Mouse (Mus musculus) erythroblast, embryonic 14.5 days (primary cell): ENCODE measurements around the gene Pagr1a. TPM values are rescaled to one million over a fixed set of nuclear protein-coding genes. Genes with fewer than 3 reads are reported as not detected.

Source experiments
- H3K27me3 ChIP-seq: 2 replicates; pipeline ENCODE4 v1.6.1; 2012; ENCODE audit warnings: inconsistent platforms; ENCODE audit not compliant: control insufficient read depth
- H3K36me3 ChIP-seq: 2 replicates; pipeline ENCODE4 v1.6.1; 2012; ENCODE audit warnings: mild to moderate bottlenecking, inconsistent platforms; ENCODE audit not compliant: control insufficient read depth
- H3K4me1 ChIP-seq: 2 replicates; pipeline ENCODE4 v1.6.1; 2012; ENCODE audit warnings: inconsistent platforms; ENCODE audit not compliant: control insufficient read depth
- H3K4me3 ChIP-seq: replicated peaks from 2 replicates; pipeline ENCODE3; 2012; ENCODE audit warnings: moderate library complexity, mild to moderate bottlenecking, inconsistent platforms
- H3K9me3 ChIP-seq: 2 replicates; pipeline ENCODE4 v1.6.1; 2012; ENCODE audit warnings: low read length, inconsistent platforms, mixed read lengths; ENCODE audit not compliant: control insufficient read depth
- GATA1 ChIP-seq: IDR thresholded peaks from 2 replicates; pipeline ENCODE4 v1.6.1; 2012; ENCODE audit warnings: low read length, inconsistent platforms, mixed read lengths
- TAL1 ChIP-seq: IDR thresholded peaks from 3 replicates; pipeline ENCODE4 v1.6.1; 2012; ENCODE audit warnings: low read length, inconsistent platforms, mixed read lengths
- polyA plus RNA-seq: library from polyadenylated mRNA; stranded (reverse); fragments of >175 nt; gene quantifications from 2 replicates; pipeline ENCODE4 v1.2.3, GENCODE M21; 2012

Gene Pagr1a
- polyA plus RNA-seq, 1 experiment = 8.2 TPM

GRCm38 (mm10) chr7:126984667-126985444 lies 32.3 kb downstream of the Pagr1a start:
- TF ChIP-seq TAL1 (no peak), GATA1 (no peak)
- H3K4me1 ChIP-seq = peaks cover 8% of the 10 kb centered on the region
- no peaks in the 10 kb centered on the region for H3K27me3 ChIP-seq
- no peaks in the 10 kb centered on the region for H3K9me3 ChIP-seq
- H3K36me3 ChIP-seq = peaks cover 17% of the 10 kb centered on the region
- no peak overlapping the region for H3K4me3 ChIP-seq

- TF ChIP-seq GATA1 (no peak), TAL1 (no peak)
- Histone ChIP-seq H3K4me1 (peaks cover 26% of the 10 kb centered on the region), H3K27me3 (no peaks in the 10 kb centered on the region), H3K4me3 (no peak overlapping the region), H3K36me3 (peaks cover 34% of the 10 kb centered on the region), H3K9me3 (no peaks in the 10 kb centered on the region)
Measured at GRCm38 (mm10) chr7:126983113-126983512, 34.0 kb downstream of the Pagr1a start.

- no peak overlapping the region for H3K4me3 ChIP-seq
- H3K27me3 ChIP-seq = no peaks in the 10 kb centered on the region
- peaks cover 36% of the 10 kb centered on the region for H3K4me1 ChIP-seq
- H3K9me3 ChIP-seq = no peaks in the 10 kb centered on the region
- TF ChIP-seq GATA1 = no peak
- H3K36me3 ChIP-seq = peaks cover 40% of the 10 kb centered on the region
Measured at GRCm38 (mm10) chr7:126982054-126982453, 35.1 kb downstream of the Pagr1a start.

DNA sequence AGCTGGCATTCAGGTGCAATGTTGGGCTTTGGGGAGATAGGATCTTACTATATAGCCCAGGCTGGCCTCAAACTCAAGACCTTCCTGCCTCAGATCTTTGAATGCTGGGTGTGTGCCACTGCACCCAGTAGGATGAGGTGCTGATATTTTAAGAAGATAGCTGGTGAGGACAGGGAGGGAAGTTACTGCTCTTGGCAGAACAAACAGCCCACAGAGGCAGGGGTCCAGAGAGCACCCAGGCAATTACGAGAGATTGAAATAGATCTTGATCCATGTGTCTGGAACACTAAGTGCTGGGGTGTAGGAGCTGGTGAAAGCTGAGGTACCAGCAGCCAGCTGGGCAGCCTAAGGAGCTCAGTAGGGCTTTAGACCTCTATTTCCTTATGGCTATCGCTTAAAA lies 35.6 kb downstream of the Pagr1a start:
- no peaks in the 10 kb centered on the region for H3K27me3 ChIP-seq
- TF ChIP-seq GATA1 (no peak), TAL1 (no peak)
- H3K4me1 ChIP-seq = peaks cover 40% of the 10 kb centered on the region
- H3K9me3 ChIP-seq = no peaks in the 10 kb centered on the region
- H3K36me3 ChIP-seq = peaks cover 40% of the 10 kb centered on the region
- H3K4me3 ChIP-seq = no peak overlapping the region

DNA sequence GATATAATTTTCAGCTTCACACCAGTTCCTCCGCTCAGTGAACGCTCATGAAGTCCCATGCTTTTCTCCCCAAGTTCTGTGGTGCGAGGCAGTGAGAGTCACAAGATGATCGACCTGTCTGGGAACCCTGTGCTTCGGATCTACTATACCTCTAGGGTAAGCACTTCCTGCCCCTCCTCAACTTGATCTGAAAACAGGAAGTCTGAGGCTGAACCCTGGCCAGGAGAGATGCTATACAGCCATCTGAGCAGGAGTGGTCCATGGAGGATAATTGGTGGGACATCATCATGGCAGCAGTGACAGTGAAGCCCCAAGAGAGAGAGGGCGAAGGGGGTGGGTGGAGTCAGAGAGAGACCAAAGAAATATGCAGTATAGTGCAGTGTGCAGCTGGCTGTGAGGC lies 38.3 kb downstream of the Pagr1a start:
- no peak for TF ChIP-seq GATA1
- no peak for TF ChIP-seq TAL1
- 0 out of 2 replicates have a peak, but pooled peaks cover 2% of the 10 kb centered on the region for H3K27me3 ChIP-seq
- peak overlapping the region; percentile 15 for H3K4me3 ChIP-seq
- H3K9me3 ChIP-seq = no peaks in the 10 kb centered on the region
- peaks cover 40% of the 10 kb centered on the region for H3K36me3 ChIP-seq
- H3K4me1 ChIP-seq = peaks cover 53% of the 10 kb centered on the region

GRCm38 (mm10) chr7:126976878-126977459 lies 40.2 kb downstream of the Pagr1a start:
- Histone ChIP-seq H3K36me3 (peaks cover 40% of the 10 kb centered on the region), H3K4me1 (peaks cover 53% of the 10 kb centered on the region), H3K4me3 (peak overlapping the region; percentile 79), H3K9me3 (no peaks in the 10 kb centered on the region), H3K27me3 (0 out of 2 replicates have a peak, but pooled peaks cover 4% of the 10 kb centered on the region)
- peak; percentile 70 for TF ChIP-seq GATA1
- TF ChIP-seq TAL1 = no peak

DNA sequence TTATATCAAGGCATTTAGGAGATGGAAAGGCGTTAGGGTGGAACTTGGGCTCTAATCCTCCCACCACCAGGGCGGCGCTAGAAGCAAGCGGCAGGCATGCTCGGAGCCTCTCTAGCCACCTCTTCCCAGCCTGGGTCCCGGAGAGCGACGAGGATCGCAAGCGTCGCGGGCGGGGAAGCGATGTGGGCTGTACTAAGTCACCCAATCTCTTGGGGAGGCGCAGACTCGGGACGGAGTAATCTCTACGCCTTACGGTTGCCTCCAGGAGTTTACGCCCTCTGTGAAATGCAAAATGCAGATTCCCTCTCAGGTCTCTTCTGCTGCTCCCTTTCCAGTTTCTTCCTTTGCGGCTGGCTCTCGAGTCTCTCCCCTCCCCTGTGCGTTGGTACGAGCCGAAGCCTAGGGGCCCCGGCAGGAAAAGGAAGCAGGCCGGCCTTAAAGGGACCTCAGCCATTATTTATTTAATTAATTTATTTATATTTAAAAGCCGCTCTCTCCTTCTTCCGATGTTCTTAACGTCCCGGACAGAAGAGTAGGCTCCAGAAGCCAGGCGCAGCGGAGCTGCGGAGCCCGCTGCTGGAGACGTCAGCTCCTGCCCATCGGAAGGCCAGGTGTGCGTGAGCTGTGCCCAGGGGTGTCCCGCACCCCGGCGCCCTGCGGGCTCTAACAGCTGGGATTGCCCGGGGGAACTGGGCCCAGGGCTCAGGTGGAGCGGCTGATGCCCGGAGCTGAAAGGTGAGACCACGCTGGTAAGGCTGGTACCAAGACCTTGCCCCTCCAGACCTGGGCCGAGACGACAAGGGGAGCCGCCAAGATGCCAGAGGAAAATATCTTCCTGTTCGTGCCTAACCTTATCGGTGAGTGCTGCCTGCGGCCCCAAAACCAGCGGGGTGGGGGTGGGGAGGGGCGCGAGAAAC lies 40.9 kb downstream of the Pagr1a start, which contains the start of gene Cdiptos:
Gene Cdiptos (minus strand): TSS at position 149 of the 917 bp plus-strand sequence.
- peaks cover 35% of the 10 kb centered on the region for H3K36me3 ChIP-seq
- peak within 1 kb of the TSS; percentile 79 for H3K4me3 ChIP-seq
- H3K4me1 ChIP-seq = peaks cover 47% of the 10 kb centered on the region
- 0 out of 2 replicates have a peak, but pooled peaks cover 4% of the 10 kb centered on the region for H3K27me3 ChIP-seq
- no peaks in the 10 kb centered on the region for H3K9me3 ChIP-seq
- TF ChIP-seq TAL1 = no peak
- no peak for TF ChIP-seq GATA1

DNA sequence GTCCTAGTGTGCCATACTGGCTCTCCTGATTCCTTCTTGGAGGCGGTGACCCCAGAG lies 41.4 kb downstream of the Pagr1a start, which contains the start of gene Cdipt:
Gene Cdipt (plus strand): TSS at position 22 of the 57 bp plus-strand sequence.
- TF ChIP-seq GATA1 (no peak), TAL1 (no peak)
- Histone ChIP-seq H3K9me3 (no peaks in the 10 kb centered on the region), H3K36me3 (peaks cover 31% of the 10 kb centered on the region), H3K27me3 (0 out of 2 replicates have a peak, but pooled peaks cover 4% of the 10 kb centered on the region), H3K4me3 (peak within 1 kb of the TSS; percentile 79), H3K4me1 (peaks cover 47% of the 10 kb centered on the region)

DNA sequence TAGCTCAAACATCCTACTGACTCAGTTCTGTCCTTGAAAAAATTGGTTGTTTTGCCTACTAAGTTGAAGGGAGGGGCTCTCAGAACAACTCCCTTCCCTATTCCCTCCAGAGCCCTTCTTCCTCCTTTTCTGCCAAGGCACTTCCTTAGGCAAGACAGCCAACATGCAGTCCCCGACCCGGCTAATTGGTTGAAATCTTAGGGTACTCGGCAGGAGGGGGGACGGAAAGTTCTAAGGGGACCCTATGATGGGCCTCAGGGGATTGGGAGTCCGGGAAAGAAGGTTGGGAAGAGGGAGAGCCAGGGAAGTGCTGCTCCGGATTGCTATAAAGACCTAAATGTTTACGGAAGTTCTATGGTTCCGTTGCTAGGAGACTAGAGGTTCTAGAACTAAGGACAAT lies 41.7 kb downstream of the Pagr1a start:
- peaks cover 29% of the 10 kb centered on the region for H3K36me3 ChIP-seq
- TF ChIP-seq TAL1 (no peak), GATA1 (no peak)
- peak overlapping the region; percentile 79 for H3K4me3 ChIP-seq
- H3K9me3 ChIP-seq = no peaks in the 10 kb centered on the region
- peaks cover 47% of the 10 kb centered on the region for H3K4me1 ChIP-seq
- H3K27me3 ChIP-seq = 0 out of 2 replicates have a peak, but pooled peaks cover 4% of the 10 kb centered on the region
